Mouse (Mus musculus) embryonic facial prominence, embryonic 10.5 days (tissue): ENCODE measurements around the gene Rbm42. TPM values are rescaled to one million over a fixed set of nuclear protein-coding genes. Genes with fewer than 3 reads are reported as not detected.

Source experiments
- DNase-seq: peaks from one replicate; pipeline ENCODE4 v3.0.0-alpha.2; 2017; ENCODE audit warnings: low spot score
- H3K27ac ChIP-seq: fragments of 300-500 bp; sonication (generic); replicated peaks from 2 replicates; pipeline ENCODE4 v1.5.1; 2016; ENCODE audit warnings: mild to moderate bottlenecking
- H3K27me3 ChIP-seq: fragments of 300-500 bp; sonication (generic); replicated peaks from 2 replicates; pipeline ENCODE4 v1.6.1; 2016; ENCODE audit warnings: low read depth, mild to moderate bottlenecking; ENCODE audit not compliant: poor library complexity, severe bottlenecking
- H3K36me3 ChIP-seq: fragments of 300-500 bp; sonication (generic); replicated peaks from 2 replicates; pipeline ENCODE4 v1.6.1; 2016; ENCODE audit warnings: mild to moderate bottlenecking, moderate library complexity
- H3K4me1 ChIP-seq: fragments of 300-500 bp; sonication (generic); 2 replicates; pipeline ENCODE4 v1.6.1; 2016
- H3K4me3 ChIP-seq: fragments of 300-500 bp; sonication (generic); 2 replicates; pipeline ENCODE4 v1.5.1; 2016; ENCODE audit warnings: mild to moderate bottlenecking, moderate library complexity
- H3K9me3 ChIP-seq: fragments of 300-500 bp; sonication (generic); 2 replicates; pipeline ENCODE4 v1.6.1; 2016; ENCODE audit warnings: mild to moderate bottlenecking
- WGBS: fragments of 180-500 bp; shearing (Covaris S2); methylation state at CpG from one replicate; pipeline ENCODE4 v1.1.7; 2016; 5-methylcytosine and 5-hydroxymethylcytosine counted together
- polyA plus RNA-seq: library from polyadenylated mRNA; unstranded; fragments of >200 nt; fragmentation: Nextera tagmentation; extraction: Ambion mirVana; gene quantifications from 2 replicates; pipeline ENCODE4 v1.2.1, GENCODE M21; 2016

The Rbm42 gene
- polyA plus RNA-seq, 1 experiment from 2014 or later, result 134 TPM

DNA sequence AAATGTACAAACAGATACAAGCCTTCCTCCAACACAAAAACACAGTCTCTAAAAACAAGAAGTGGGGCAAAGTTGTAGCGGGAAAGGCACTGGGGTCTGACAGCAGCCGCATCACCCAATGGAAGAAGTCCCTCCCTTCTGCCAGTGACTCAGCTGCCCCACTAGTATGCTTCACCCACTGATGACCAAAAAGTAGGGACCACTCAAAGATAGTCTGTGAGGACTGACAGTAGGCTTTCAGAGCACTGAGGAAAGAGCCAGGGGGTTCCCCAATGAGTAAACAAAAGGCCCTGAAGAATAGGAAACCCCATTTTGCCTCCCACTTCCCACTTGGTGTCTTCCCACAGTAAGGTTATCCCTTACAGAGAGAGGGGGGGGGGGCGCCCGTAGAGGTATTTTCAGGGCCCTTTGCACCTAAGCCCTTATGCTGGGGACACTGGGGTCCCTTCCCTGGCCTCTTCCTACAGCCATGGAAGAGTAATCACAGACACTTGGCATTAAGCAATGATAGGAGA lies 55.5 kb downstream of the Rbm42 start:
- no peaks in the 10 kb centered on the region for H3K36me3 ChIP-seq
- no peak overlapping the region for H3K27ac ChIP-seq
- DNase-seq, result no peak
- 67% methylated on average over 4 of the region's 4 CpGs for WGBS
- H3K4me3 ChIP-seq, result no peak overlapping the region
- H3K27me3 ChIP-seq, result no peaks in the 10 kb centered on the region
- peaks cover 9% of the 10 kb centered on the region for H3K4me1 ChIP-seq
- no peaks in the 10 kb centered on the region for H3K9me3 ChIP-seq

- peaks cover 9% of the 10 kb centered on the region for H3K4me1 ChIP-seq
- no peaks in the 10 kb centered on the region for H3K9me3 ChIP-seq
- WGBS, result 79% methylated on average over 10 of the region's 10 CpGs
- H3K27me3 ChIP-seq, result no peaks in the 10 kb centered on the region
- DNase-seq, result no peak
- no peak overlapping the region for H3K4me3 ChIP-seq
- no peaks in the 10 kb centered on the region for H3K36me3 ChIP-seq
- no peak overlapping the region for H3K27ac ChIP-seq
Observed at GRCm38 (mm10) chr7:30593579-30594509, 56.3 kb downstream of the Rbm42 start.

DNA sequence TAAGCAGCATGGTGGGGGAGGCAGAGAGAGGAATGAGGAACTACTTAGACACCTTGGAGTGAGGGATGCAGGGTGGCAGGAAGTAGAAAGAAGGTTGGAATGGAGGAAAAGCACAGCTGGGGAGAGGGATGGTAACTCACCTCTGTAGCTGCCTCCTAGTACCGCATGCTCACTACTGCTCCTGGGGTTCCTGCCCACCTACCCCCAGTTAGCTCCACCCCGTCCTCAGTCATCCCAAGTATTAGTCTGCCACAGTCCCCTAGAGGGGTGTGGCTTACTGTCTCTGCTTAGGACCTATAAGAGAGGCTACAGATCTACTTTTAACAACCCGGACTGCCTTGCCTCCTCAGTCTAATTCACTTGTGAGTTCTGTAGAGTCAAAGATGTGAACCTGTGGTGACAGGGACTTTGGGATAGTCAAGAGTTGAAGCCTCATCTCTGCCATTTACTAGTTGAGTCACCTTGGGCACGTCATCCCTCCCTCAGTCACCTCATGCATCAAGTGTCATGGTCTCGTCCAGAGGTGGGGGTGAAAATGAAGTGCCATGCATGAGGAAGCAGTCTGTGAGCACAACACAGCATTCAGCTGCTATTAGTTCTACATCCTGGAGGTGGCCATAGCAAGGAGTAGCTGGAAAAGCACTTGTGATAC lies 57.2 kb downstream of the Rbm42 start:
- no peaks in the 10 kb centered on the region for H3K27me3 ChIP-seq
- H3K4me3 ChIP-seq, result no peak overlapping the region
- no peaks in the 10 kb centered on the region for H3K36me3 ChIP-seq
- no peaks in the 10 kb centered on the region for H3K9me3 ChIP-seq
- DNase-seq, result no peak
- WGBS, result 62% methylated on average over 5 of the region's 5 CpGs
- H3K4me1 ChIP-seq, result peaks cover 9% of the 10 kb centered on the region
- no peak overlapping the region for H3K27ac ChIP-seq

DNA sequence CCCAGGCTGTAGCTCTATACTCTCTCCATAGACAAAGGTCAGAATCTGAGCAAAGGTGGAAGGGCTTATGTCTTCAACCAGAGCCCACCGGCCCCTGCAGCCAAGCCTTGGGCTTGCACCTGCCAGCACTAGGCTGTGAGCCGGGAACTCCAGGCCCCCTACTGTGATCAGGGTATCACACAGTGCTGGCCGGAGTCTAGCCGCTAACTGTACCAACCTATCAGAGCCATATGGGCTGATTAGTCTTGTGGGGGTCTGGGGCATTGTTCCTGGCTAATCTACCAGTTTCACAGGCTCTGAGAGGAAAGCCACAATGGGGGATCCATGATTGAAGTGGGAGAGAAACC lies 58.5 kb downstream of the Rbm42 start:
- Histone ChIP-seq H3K4me1 (peaks cover 22% of the 10 kb centered on the region), H3K4me3 (no peak overlapping the region), H3K27ac (no peak overlapping the region), H3K9me3 (no peaks in the 10 kb centered on the region), H3K36me3 (peaks cover 6% of the 10 kb centered on the region), H3K27me3 (no peaks in the 10 kb centered on the region)
- 40% methylated on average over 4 of the region's 4 CpGs for WGBS
- no peak for DNase-seq

Other genes with a start within 250 kb of the Rbm42 start
- 11.8 and 15.4 TPM in 2 replicates for gene Tyrobp, start 236.6 kb downstream of the Rbm42 start, polyA plus RNA-seq
- gene Hcst, start 230.5 kb downstream of the Rbm42 start, polyA plus RNA-seq, result not detected in 2 replicates
- 1.1 and 1.8 TPM in 2 replicates for gene Nfkbid, start 228.6 kb downstream of the Rbm42 start, polyA plus RNA-seq
- 28.6 and 32.3 TPM in 2 replicates for gene Aplp1, start 204.8 kb downstream of the Rbm42 start, polyA plus RNA-seq
- gene Kirrel2, start 192.6 kb downstream of the Rbm42 start, polyA plus RNA-seq, result 1.3 and 2.2 TPM in 2 replicates
- gene Nphs1, start 192.0 kb downstream of the Rbm42 start, polyA plus RNA-seq, result 0.15 and 0.63 TPM in 2 replicates
- gene Prodh2, start 156.7 kb downstream of the Rbm42 start, polyA plus RNA-seq, result 0.28 TPM in 1 of 2 replicates, not detected in the other
- gene Arhgap33, start 115.3 kb downstream of the Rbm42 start, polyA plus RNA-seq, result 24.8 and 25.2 TPM in 2 replicates
- gene Hspb6, start 98.1 kb downstream of the Rbm42 start, polyA plus RNA-seq, result 4.1 and 5.6 TPM in 2 replicates
- gene Proser3, start 98.0 kb downstream of the Rbm42 start, polyA plus RNA-seq, result 17.7 TPM in 2 replicates
- gene Lin37, start 90.5 kb downstream of the Rbm42 start, polyA plus RNA-seq, result 42.5 and 45.2 TPM in 2 replicates
- 91.5 and 94.9 TPM in 2 replicates for gene U2af1l4, start 87.0 kb downstream of the Rbm42 start, polyA plus RNA-seq
- gene Gm49396, start 87.0 kb downstream of the Rbm42 start, polyA plus RNA-seq, result 14.2 and 15.3 TPM in 2 replicates
- gene Psenen, start 86.7 kb downstream of the Rbm42 start, polyA plus RNA-seq, result 112 and 118 TPM in 2 replicates
- 2.8 and 4.6 TPM in 2 replicates for gene Igflr1, start 84.9 kb downstream of the Rbm42 start, polyA plus RNA-seq
- 8.9 and 10.2 TPM in 2 replicates for gene Kmt2b, start 61.6 kb downstream of the Rbm42 start, polyA plus RNA-seq
- gene Zbtb32, start 51.4 kb downstream of the Rbm42 start, polyA plus RNA-seq, result 0.41 TPM in 1 of 2 replicates, not detected in the other
- gene Upk1a, start 37.5 kb downstream of the Rbm42 start, polyA plus RNA-seq, result 0.54 and 1.0 TPM in 2 replicates
- 776 and 799 TPM in 2 replicates for gene Cox6b1, start 24.2 kb downstream of the Rbm42 start, polyA plus RNA-seq
- gene Etv2, start 14.5 kb downstream of the Rbm42 start, polyA plus RNA-seq, result 0.47 and 0.87 TPM in 2 replicates
- gene Haus5, start 14.7 kb upstream of the Rbm42 start, polyA plus RNA-seq, result 79.6 and 80.3 TPM in 2 replicates
- not detected in 2 replicates for gene Pmis2, start 21.3 kb upstream of the Rbm42 start, polyA plus RNA-seq
- gene 2200002J24Rik, start 48.6 kb upstream of the Rbm42 start, polyA plus RNA-seq, result not detected in 2 replicates
- gene Atp4a, start 61.9 kb upstream of the Rbm42 start, polyA plus RNA-seq, result 0.53 and 0.77 TPM in 2 replicates
- gene Tmem147, start 79.2 kb upstream of the Rbm42 start, polyA plus RNA-seq, result 147 and 151 TPM in 2 replicates
- 0.36 and 0.59 TPM in 2 replicates for gene Gapdhs, start 93.4 kb upstream of the Rbm42 start, polyA plus RNA-seq
- gene Sbsn, start 101.2 kb upstream of the Rbm42 start, polyA plus RNA-seq, result 0.68 and 1.0 TPM in 2 replicates
- not detected in 2 replicates for gene Dmkn, start 113.4 kb upstream of the Rbm42 start, polyA plus RNA-seq
- not detected in 2 replicates for gene Krtdap, start 137.6 kb upstream of the Rbm42 start, polyA plus RNA-seq
- gene Ffar2, start 173.5 kb upstream of the Rbm42 start, polyA plus RNA-seq, result not detected in 2 replicates
- not detected in 2 replicates for gene Ffar3, start 205.9 kb upstream of the Rbm42 start, polyA plus RNA-seq
- gene Ffar1, start 211.2 kb upstream of the Rbm42 start, polyA plus RNA-seq, result 0.05 TPM in 1 of 2 replicates, not detected in the other
- gene Cd22, start 230.0 kb upstream of the Rbm42 start, polyA plus RNA-seq, result 0.08 and 0.27 TPM in 2 replicates